Comparison of ENCODE assay signal across 8 mouse cellular contexts in the genomic region with DNA sequence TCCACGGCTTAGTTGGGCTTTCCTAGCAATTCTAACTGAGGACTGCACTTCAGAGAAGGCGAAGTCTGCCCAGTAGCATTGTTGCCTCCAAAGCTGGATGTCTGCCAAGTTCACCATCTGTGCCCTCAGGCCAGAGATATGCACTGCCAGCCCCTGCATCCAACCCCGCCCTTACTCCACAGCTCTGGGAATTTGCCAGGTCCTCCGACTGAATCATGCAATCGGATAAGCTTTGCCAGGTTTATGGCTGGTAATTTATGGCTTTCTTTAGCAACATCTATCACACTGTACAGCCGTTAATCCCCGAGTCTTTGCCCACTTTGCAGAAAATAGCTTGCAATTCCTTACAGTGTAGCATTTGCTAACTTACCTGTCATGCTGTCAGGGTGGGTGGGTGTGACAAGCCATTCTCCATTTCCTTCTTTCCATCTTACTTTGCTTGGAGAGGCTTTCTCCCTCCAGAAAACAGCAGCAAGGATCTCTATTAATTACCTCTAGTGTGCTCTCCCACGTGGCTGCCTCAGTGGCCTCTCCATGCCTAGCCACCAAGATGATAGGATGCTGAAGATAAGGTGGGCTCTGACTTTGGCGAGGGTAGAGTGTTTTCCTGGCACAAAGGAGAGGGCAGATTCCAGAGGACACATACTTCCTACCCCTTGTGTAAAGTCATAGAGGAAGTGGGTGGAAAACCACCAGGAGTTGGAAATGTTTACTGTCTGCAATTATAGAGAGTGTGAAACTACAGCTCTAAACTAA.
DNase-seq lines count a peak whose midpoint lies in the region; ATAC-seq and TF ChIP-seq lines count a peak whose summit lies in the region.

No protein-coding gene starts in this region.

- H3K27ac ChIP-seq in liver, postnatal 0 days (ENCODE audit: low read depth) = no peak overlapping the region
- H3K27ac ChIP-seq in liver, embryonic 11.5 days (ENCODE audit: low read depth, low read length) = no peak overlapping the region
- H3K27ac ChIP-seq in lung, embryonic 14.5 days (ENCODE audit: low read depth) = no peak overlapping the region

- no peaks in the 10 kb centered on the region for H3K9me3 ChIP-seq in liver, postnatal 0 days (ENCODE audit: low read length)
- no peaks in the 10 kb centered on the region for H3K9me3 ChIP-seq in liver, embryonic 11.5 days (ENCODE audit: control insufficient read depth, low read length)
- H3K9me3 ChIP-seq in lung, embryonic 14.5 days (ENCODE audit: low read depth, low read length) = no peaks in the 10 kb centered on the region

- TF ChIP-seq CTCF in liver, postnatal 0 days (IDR thresholded peaks at IDR 0.05; ENCODE audit: low read depth) = no peak
- no peak for TF ChIP-seq CTCF in lung, embryonic 14.5 days (IDR thresholded peaks at IDR 0.05; ENCODE audit: low read depth)

- no peaks in the 10 kb centered on the region for H3K27me3 ChIP-seq in liver, postnatal 0 days (ENCODE audit: insufficient read depth, low read length)
- no peaks in the 10 kb centered on the region for H3K27me3 ChIP-seq in liver, embryonic 11.5 days (replicated peaks; ENCODE audit: control insufficient read depth, insufficient read depth, low read length)
- no peaks in the 10 kb centered on the region for H3K27me3 ChIP-seq in lung, embryonic 14.5 days (ENCODE audit: insufficient read depth, low read length)

- H3K4me2 ChIP-seq in liver, postnatal 0 days (ENCODE audit: low read depth, low read length) = no peak overlapping the region
- H3K4me2 ChIP-seq in liver, embryonic 11.5 days = no peak overlapping the region
- no peak overlapping the region for H3K4me2 ChIP-seq in lung, embryonic 14.5 days

- H3K9ac ChIP-seq in liver, postnatal 0 days (replicated peaks) = no peak overlapping the region
- H3K9ac ChIP-seq in liver, embryonic 11.5 days (ENCODE audit: low read depth, low read length) = no peak overlapping the region
- H3K9ac ChIP-seq in lung, embryonic 14.5 days = no peak overlapping the region

- H3K36me3 ChIP-seq in liver, postnatal 0 days (replicated peaks; ENCODE audit: insufficient read depth, low read length) = no peaks in the 10 kb centered on the region
- no peaks in the 10 kb centered on the region for H3K36me3 ChIP-seq in liver, embryonic 11.5 days (ENCODE audit: control insufficient read depth, insufficient read depth, low read length)
- no peaks in the 10 kb centered on the region for H3K36me3 ChIP-seq in lung, embryonic 14.5 days (ENCODE audit: insufficient read depth)

- 39% methylated on average over 9 of the region's 9 CpGs for WGBS in liver, postnatal 0 days (ENCODE audit: insufficient replicate concordance)
- WGBS in liver, embryonic 11.5 days = 54% methylated on average over 9 of the region's 9 CpGs
- whole genome bisulfite sequencing in lung, embryonic 14.5 days = 38% methylated on average over 9 of the region's 9 CpGs

- no peak for TF ChIP-seq EP300 in liver, postnatal 0 days (IDR thresholded peaks at IDR 0.05; ENCODE audit: low read depth)

- no peak overlapping the region for H3K4me3 ChIP-seq in liver, postnatal 0 days (ENCODE audit: low read depth, low read length)
- H3K4me3 ChIP-seq in liver, embryonic 11.5 days (ENCODE audit: low read depth, low read length) = no peak overlapping the region
- no peak overlapping the region for H3K4me3 ChIP-seq in lung, embryonic 14.5 days (ENCODE audit: low read depth, low read length)

- peak; percentile 32 for DNase-seq in liver, postnatal 0 days
- DNase-seq in liver, embryonic 11.5 days (ENCODE audit: low spot score) = no peak
- peak; percentile 99 to 100 for DNase-seq in cerebellum, postnatal 10 days
- DNase-seq in gastrocnemius, postnatal 4 days (ENCODE audit: low spot score in 2 of 2) = peak; percentile 23 to 70
- peak; percentile 72 for DNase-seq in kidney, postnatal 10 days
- peak; percentile 75 for DNase-seq in lung, embryonic 14.5 days
- DNase-seq in right cerebral cortex, postnatal 14 days = peak; percentile 63
- DNase-seq in thymus, postnatal 10 days (ENCODE audit: low spot score in 2 of 2) = no peak

- H3K4me1 ChIP-seq in liver, postnatal 0 days (ENCODE audit: insufficient read depth) = no peaks in the 10 kb centered on the region
- H3K4me1 ChIP-seq in liver, embryonic 11.5 days (replicated peaks; ENCODE audit: control insufficient read depth, insufficient read depth, low read length) = no peaks in the 10 kb centered on the region
- no peaks in the 10 kb centered on the region for H3K4me1 ChIP-seq in lung, embryonic 14.5 days (ENCODE audit: insufficient read depth)

- peak; percentile 45 for ATAC-seq in liver, postnatal 0 days
- ATAC-seq in liver, embryonic 11.5 days (replicated peaks; ENCODE audit: low FRiP score) = no peak
- peak; percentile 70; the same call in 1 of the 2 replicates for ATAC-seq in lung, embryonic 14.5 days (ENCODE audit: insufficient read depth)

Comparison
In these comparisons a context has a peak if more than half of its experiments do, and no peak if none do; other contexts are left out.
1. DNase-seq: peak in liver, postnatal 0 days (single experiment), cerebellum, postnatal 10 days (2 of 2), gastrocnemius, postnatal 4 days (2 of 2), kidney, postnatal 10 days (single experiment), lung, embryonic 14.5 days (single experiment) and right cerebral cortex, postnatal 14 days (single experiment); none in liver, embryonic 11.5 days (single experiment) and thymus, postnatal 10 days (0 of 2).